In the genomic region with DNA sequence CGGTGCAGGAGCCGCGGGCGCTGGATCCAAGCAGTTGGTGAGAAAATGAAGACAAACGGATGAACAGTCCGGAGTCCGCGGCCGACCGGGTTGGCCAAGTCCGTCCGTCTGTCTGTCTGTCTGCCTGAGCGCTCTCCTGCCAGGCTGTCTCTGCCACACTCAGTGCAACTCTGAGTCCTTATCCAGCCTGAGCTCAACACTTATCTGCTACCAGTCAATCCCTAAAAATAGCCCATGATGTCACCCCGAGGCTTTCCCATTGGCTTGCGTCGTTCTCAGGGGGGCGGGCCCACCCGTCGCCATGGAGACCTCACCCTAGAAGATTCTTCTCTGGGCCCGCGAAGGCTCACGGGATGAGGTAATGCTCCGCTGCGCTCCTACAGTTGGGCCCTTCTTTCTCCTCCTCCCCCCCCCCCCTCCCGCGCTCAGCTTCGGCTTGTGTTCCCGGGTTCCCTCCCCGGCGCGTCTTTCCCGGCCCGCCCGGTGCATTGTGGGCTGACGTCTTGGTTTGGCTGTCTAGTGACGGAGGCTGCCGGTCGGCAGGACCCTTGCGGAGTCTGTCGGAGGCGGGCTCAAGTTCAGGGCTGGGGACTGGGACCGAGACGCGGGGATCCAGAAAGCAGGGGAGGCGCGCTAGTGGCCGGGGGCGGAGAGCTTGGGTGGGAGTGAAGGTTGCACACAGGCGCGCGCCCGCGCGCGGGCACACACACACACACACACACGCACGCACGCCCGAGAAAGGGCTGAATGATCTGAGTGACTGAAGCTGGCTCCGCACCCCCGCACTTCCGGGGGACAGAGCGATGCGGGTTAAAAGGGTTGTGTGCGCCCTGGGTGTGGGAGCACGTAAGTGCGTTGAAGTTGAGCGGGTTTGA, we compare ENCODE assay signal across 8 mouse cellular contexts. TPM values are rescaled to one million over a fixed set of nuclear protein-coding genes. Genes with fewer than 3 reads are reported as not detected.
DNase-seq lines count a peak whose midpoint lies in the region; ATAC-seq and TF ChIP-seq lines count a peak whose summit lies in the region.

A gene (minus strand): TSS at position 198 of the 875 bp plus-strand sequence.

- H3K36me3 ChIP-seq in megakaryocyte, embryonic 14.5 days (replicated peaks; ENCODE audit: low read length), result peaks cover 5% of the 10 kb centered on the region

- peak; percentile 100 for TF ChIP-seq POLR2A in cortical plate, adult 2 months (IDR thresholded peaks at IDR 0.05; ENCODE audit: extremely low read depth, insufficient read depth, low read length)

- TF ChIP-seq CTCF in cortical plate, adult 2 months (IDR thresholded peaks at IDR 0.05; ENCODE audit: extremely low read depth, insufficient read depth, low read length), result no peak

- no peaks in the 10 kb centered on the region for H3K27me3 ChIP-seq in megakaryocyte, embryonic 14.5 days (replicated peaks)

- H3K4me3 ChIP-seq in cortical plate, adult 2 months (ENCODE audit: insufficient read depth, low read length), result peak within 1 kb of the TSS; percentile 92
- H3K4me3 ChIP-seq in megakaryocyte, embryonic 14.5 days (replicated peaks), result peak within 1 kb of the TSS; percentile 99

- no peaks in the 10 kb centered on the region; the same call in 1 of the 2 replicates for H3K4me1 ChIP-seq in cortical plate, adult 2 months (ENCODE audit: control insufficient read depth, insufficient read depth, low read length)
- H3K4me1 ChIP-seq in megakaryocyte, embryonic 14.5 days, result peaks cover 48% of the 10 kb centered on the region

- DNase-seq in gastrocnemius, adult 8-10 months (ENCODE audit: low spot score in 2 of 2), result peak; percentile 100
- DNase-seq in hindlimb bud, embryonic 11.5 days (ENCODE audit: extremely low spot score, low read depth, low spot score), result peak; percentile 96
- peak; percentile 99 to 100 for DNase-seq in left cerebral cortex, adult 8-10 months (ENCODE audit: low spot score in 2 of 2)
- peak; percentile 100 for DNase-seq in right cerebral cortex, postnatal 10 days (ENCODE audit: low spot score in 2 of 2)
- peak; percentile 98 for DNase-seq in urinary bladder, postnatal 25 days (ENCODE audit: low spot score)

- H3K9me3 ChIP-seq in megakaryocyte, embryonic 14.5 days, result no peaks in the 10 kb centered on the region

- peak within 1 kb of the TSS; percentile 90 for H3K27ac ChIP-seq in cortical plate, adult 2 months (ENCODE audit: insufficient read depth, low read length)

- ATAC-seq in activated CD4-positive, CD25-positive, alpha-beta regulatory T cell, adult 4 months, result peak; percentile 76

RNA-seq across cellular contexts. Expression of the gene that starts here (rescaled TPM):
- 10 to 100 TPM in 1 of 2 experiments, 1 to 10 TPM in 1; 7.2 to 16.4 TPM for polyA plus RNA-seq in activated CD4-positive, CD25-positive, alpha-beta regulatory T cell, adult 4 months (2017; shearing (Covaris generic))
- polyA plus RNA-seq in cortical plate, adult 2 months (2012; rRNA removed), result 32.5 and 41.5 TPM in 2 replicates
- total RNA-seq in gastrocnemius, adult 8-10 months (2022), result 10 to 100 TPM; 43.7 to 85.1 (median 58.2) TPM
- 10 to 100 TPM; 34.5 to 49.9 (median 40.0) TPM for total RNA-seq in left cerebral cortex, adult 8-10 months (2022)
- 157 and 392 TPM in 2 replicates for polyA plus RNA-seq in megakaryocyte, embryonic 14.5 days (2012; ENCODE audit: insufficient read depth, low replicate concordance)

Comparison
In these comparisons a context has a peak if more than half of its experiments do, and no peak if none do; other contexts are left out.
1. Peak in every context shown above with its lines: DNase-seq, ATAC-seq, H3K4me3 ChIP-seq and H3K27ac ChIP-seq.